Mouse (Mus musculus): Measurements from ENCODE around the gene Ccnyl1.

GRCm38 (mm10) chr1:64756640-64757030 lies 66.4 kb downstream of the Ccnyl1 start:
- TF ChIP-seq ELF1 (IDR thresholded peaks at IDR 0.05; ENCODE audit: low read depth, low read length) (no peak), POLR2A (IDR thresholded peaks at IDR 0.05; ENCODE audit: low read depth, low read length) (no peak), USF2 (conservative IDR thresholded peaks at IDR 0.05; ENCODE audit: low read depth, low read length) (no peak), USF1 (IDR thresholded peaks at IDR 0.05; ENCODE audit: low read depth, low read length) (no peak), CTCF (conservative IDR thresholded peaks at IDR 0.05 in 1 of 2, IDR thresholded peaks at IDR 0.05 in 1 of 2; ENCODE audit: low read depth in 2 of 2, low read length in 2 of 2) (no peak), BHLHE40 (IDR thresholded peaks at IDR 0.05; ENCODE audit: low read depth, low read length) (no peak), MYC (IDR thresholded peaks at IDR 0.05; ENCODE audit: low read depth, low read length) (no peak), HCFC1 (IDR thresholded peaks at IDR 0.05; ENCODE audit: low read depth, low read length) (no peak), MEF2A (IDR thresholded peaks at IDR 0.05; ENCODE audit: borderline replicate concordance, low read depth, low read length) (no peak), UBTF (IDR thresholded peaks at IDR 0.05; ENCODE audit: low read depth, low read length) (no peak), ZNF384 (IDR thresholded peaks at IDR 0.05; ENCODE audit: low read depth, low read length) (no peak), ETS1 (conservative IDR thresholded peaks at IDR 0.05; ENCODE audit: low read depth, low read length) (no peak), ZKSCAN1 (IDR thresholded peaks at IDR 0.05; ENCODE audit: borderline replicate concordance, low read depth, low read length) (no peak)
